Mouse (Mus musculus) forebrain, embryonic 16.5 days (tissue): ENCODE data around the gene Ankib1. TPM values are rescaled to one million over a fixed set of nuclear protein-coding genes. Genes with fewer than 3 reads are reported as not detected.
"Not testable (repeated sequence)": the region's sequence is repeated elsewhere in the genome, so short reads cannot be mapped to it uniquely, and the experiment has no call there.

Experiments
- ATAC-seq: fragments of 200-750 bp; cut with Nextera tagmentation; 2 replicates; pipeline ENCODE4 v1.8.0; 2017; ENCODE audit warnings: mild to moderate bottlenecking, moderate library complexity
- H3K27ac ChIP-seq: fragments of 300-500 bp; sonication (generic); 2 replicates; pipeline ENCODE4 v1.5.1; 2014; ENCODE audit warnings: low read length, control low read depth
- H3K27me3 ChIP-seq: fragments of 300-500 bp; sonication (generic); replicated peaks from 2 replicates; pipeline ENCODE4 v1.6.1; 2014; ENCODE audit warnings: low read length; ENCODE audit not compliant: control insufficient read depth, insufficient read depth
- H3K36me3 ChIP-seq: fragments of 300-500 bp; sonication (generic); 2 replicates; pipeline ENCODE4 v1.6.1; 2014; ENCODE audit not compliant: control insufficient read depth, insufficient read depth
- H3K4me1 ChIP-seq: fragments of 300-500 bp; sonication (generic); replicated peaks from 2 replicates; pipeline ENCODE4 v1.6.1; 2014; ENCODE audit warnings: low read length; ENCODE audit not compliant: control insufficient read depth, insufficient read depth
- H3K4me2 ChIP-seq: fragments of 300-500 bp; sonication (generic); 2 replicates; pipeline ENCODE4 v1.6.1; 2014; ENCODE audit warnings: mild to moderate bottlenecking, low read length, control low read depth
- H3K4me3 ChIP-seq: fragments of 300-500 bp; sonication (generic); replicated peaks from 2 replicates; pipeline ENCODE4 v1.5.1; 2014; ENCODE audit warnings: mild to moderate bottlenecking, low read length, control low read depth
- H3K9ac ChIP-seq: fragments of 300-500 bp; sonication (generic); replicated peaks from 2 replicates; pipeline ENCODE4 v1.6.1; 2014; ENCODE audit warnings: low read depth, low read length, control low read depth
- H3K9me3 ChIP-seq: fragments of 300-500 bp; sonication (generic); 2 replicates; pipeline ENCODE4 v1.6.1; 2016; ENCODE audit warnings: low read length; ENCODE audit not compliant: control insufficient read depth
- WGBS: fragments of 180-500 bp; shearing (Covaris S2); extraction: QIAGEN DNeasy Blood & Tissue Kit; methylation state at CpG from one replicate; pipeline ENCODE4 v1.1.7; 2014; 5-methylcytosine and 5-hydroxymethylcytosine counted together
- polyA plus RNA-seq: library from polyadenylated mRNA; unstranded; fragments of >200 nt; fragmentation: Nextera tagmentation; extraction: Ambion mirVana; gene quantifications from 2 replicates; pipeline ENCODE4 v1.2.1, GENCODE M21; 2015

Ankib1 gene
- polyA plus RNA-seq, 1 experiment from 2014 or later, result 19.2 TPM

GRCm38 (mm10) chr5:3798656-3799055 lies 4.1 kb downstream of the Ankib1 start:
- not testable (repeated sequence) for H3K9ac ChIP-seq, H3K9me3 ChIP-seq, H3K36me3 ChIP-seq, H3K4me1 ChIP-seq, ATAC-seq, H3K27me3 ChIP-seq, H3K4me2 ChIP-seq, H3K27ac ChIP-seq, H3K4me3 ChIP-seq

GRCm38 (mm10) chr5:3797101-3797500 lies 5.6 kb downstream of the Ankib1 start:
- not testable (repeated sequence) for ATAC-seq, H3K4me2 ChIP-seq

GRCm38 (mm10) chr5:3791048-3791447 lies 11.7 kb downstream of the Ankib1 start:
- H3K4me3 ChIP-seq, result no peak overlapping the region
- H3K4me1 ChIP-seq, result no peaks in the 10 kb centered on the region
- H3K4me2 ChIP-seq, result no peak overlapping the region
- no peaks in the 10 kb centered on the region for H3K9me3 ChIP-seq
- no peaks in the 10 kb centered on the region for H3K36me3 ChIP-seq
- no peak overlapping the region for H3K9ac ChIP-seq
- ATAC-seq, result no peak
- H3K27me3 ChIP-seq, result no peaks in the 10 kb centered on the region
- no peak overlapping the region for H3K27ac ChIP-seq

More at GRCm38 (mm10) chr5:3797101-3797500, 5.6 kb downstream of the Ankib1 start:
- not testable (repeated sequence) for H3K4me1 ChIP-seq, H3K4me3 ChIP-seq, H3K9me3 ChIP-seq, H3K27me3 ChIP-seq, H3K9ac ChIP-seq, H3K27ac ChIP-seq, H3K36me3 ChIP-seq
- whole genome bisulfite sequencing, result 95% methylated on average over 2 of the region's 2 CpGs

GRCm38 (mm10) chr5:3787548-3787947 lies 15.2 kb downstream of the Ankib1 start:
- Histone ChIP-seq H3K9ac (no peak overlapping the region), H3K27ac (no peak overlapping the region), H3K27me3 (no peaks in the 10 kb centered on the region), H3K36me3 (no peaks in the 10 kb centered on the region), H3K4me1 (peaks cover 6% of the 10 kb centered on the region), H3K4me2 (no peak overlapping the region), H3K9me3 (no peaks in the 10 kb centered on the region), H3K4me3 (no peak overlapping the region)
- 80% methylated on average over 4 of the region's 4 CpGs for WGBS
- ATAC-seq, result no peak

- H3K4me1 ChIP-seq, result peaks cover 6% of the 10 kb centered on the region
- no peaks in the 10 kb centered on the region for H3K36me3 ChIP-seq
- no peak overlapping the region for H3K4me3 ChIP-seq
- no peak overlapping the region for H3K4me2 ChIP-seq
- ATAC-seq, result no peak
- WGBS, result 10% methylated on average over 1 of the region's 1 CpGs
- H3K27ac ChIP-seq, result no peak overlapping the region
- H3K9me3 ChIP-seq, result no peaks in the 10 kb centered on the region
- H3K27me3 ChIP-seq, result no peaks in the 10 kb centered on the region
- H3K9ac ChIP-seq, result no peak overlapping the region
Measured at GRCm38 (mm10) chr5:3784751-3785496, 17.8 kb downstream of the Ankib1 start.

GRCm38 (mm10) chr5:3783947-3784681 lies 18.6 kb downstream of the Ankib1 start:
- 0 out of 2 replicates have a peak, but pooled peaks have one; percentile 52 for ATAC-seq

GRCm38 (mm10) chr5:3782670-3783069 lies 20.1 kb downstream of the Ankib1 start:
- Histone ChIP-seq H3K36me3 (no peaks in the 10 kb centered on the region), H3K4me3 (no peak overlapping the region), H3K9ac (no peak overlapping the region), H3K27ac (no peak overlapping the region), H3K4me2 (no peak overlapping the region), H3K4me1 (peaks cover 6% of the 10 kb centered on the region), H3K9me3 (no peaks in the 10 kb centered on the region), H3K27me3 (no peaks in the 10 kb centered on the region)
- ATAC-seq, result no peak

More at GRCm38 (mm10) chr5:3783947-3784681, 18.6 kb downstream of the Ankib1 start:
- Histone ChIP-seq H3K4me3 (no peak overlapping the region), H3K36me3 (no peaks in the 10 kb centered on the region), H3K9ac (no peak overlapping the region), H3K27me3 (no peaks in the 10 kb centered on the region), H3K27ac (no peak overlapping the region), H3K4me2 (no peak overlapping the region), H3K4me1 (peaks cover 6% of the 10 kb centered on the region), H3K9me3 (no peaks in the 10 kb centered on the region)
- 60% methylated on average over 2 of the region's 2 CpGs for WGBS

GRCm38 (mm10) chr5:3772017-3772416 lies 30.7 kb downstream of the Ankib1 start:
- H3K4me3 ChIP-seq, result no peak overlapping the region
- no peaks in the 10 kb centered on the region for H3K9me3 ChIP-seq
- H3K9ac ChIP-seq, result no peak overlapping the region
- no peaks in the 10 kb centered on the region for H3K36me3 ChIP-seq
- WGBS, result 21% methylated on average over 3 of the region's 3 CpGs
- H3K4me2 ChIP-seq, result no peak overlapping the region
- no peak overlapping the region for H3K27ac ChIP-seq
- no peaks in the 10 kb centered on the region for H3K27me3 ChIP-seq
- ATAC-seq, result peak; percentile 55; the same call in 1 of the 2 replicates
- peaks cover 10% of the 10 kb centered on the region for H3K4me1 ChIP-seq

- Histone ChIP-seq H3K36me3 (no peaks in the 10 kb centered on the region), H3K27ac (no peak overlapping the region), H3K27me3 (no peaks in the 10 kb centered on the region), H3K9ac (no peak overlapping the region), H3K4me1 (peaks cover 10% of the 10 kb centered on the region), H3K4me2 (no peak overlapping the region), H3K4me3 (no peak overlapping the region), H3K9me3 (no peaks in the 10 kb centered on the region)
- peak; percentile 67 for ATAC-seq
- 24% methylated on average over 3 of the region's 3 CpGs for WGBS
Measured at GRCm38 (mm10) chr5:3771512-3771911, 31.2 kb downstream of the Ankib1 start.
